Mouse (Mus musculus): Measurements from ENCODE around the gene Anks4b. TPM values are rescaled to one million over a fixed set of nuclear protein-coding genes. Genes with fewer than 3 reads are reported as not detected.

Anks4b gene
- polyA plus RNA-seq, 1 experiment from 2014 or later = 0.06 TPM

- no peak overlapping the region for H3K4me2 ChIP-seq
- ATAC-seq (ENCODE audit: insufficient number of reproducible peaks, insufficient read depth, low FRiP score, low TSS enrichment, low read depth) = no peak
- H3K4me1 ChIP-seq = peaks cover 33% of the 10 kb centered on the region
- no peak overlapping the region for H3K9ac ChIP-seq
- H3K9me3 ChIP-seq = no peaks in the 10 kb centered on the region
- no peaks in the 10 kb centered on the region for H3K27me3 ChIP-seq
- H3K4me3 ChIP-seq = no peak overlapping the region
- no peaks in the 10 kb centered on the region for H3K36me3 ChIP-seq
- H3K27ac ChIP-seq = no peak overlapping the region
- 22% methylated on average over 4 of the region's 4 CpGs for WGBS
Observed at GRCm38 (mm10) chr7:120158121-120158613, 15.5 kb upstream of the Anks4b start.

GRCm38 (mm10) chr7:120163581-120164251 lies 9.9 kb upstream of the Anks4b start:
- no peak overlapping the region for H3K4me3 ChIP-seq
- H3K4me1 ChIP-seq = peaks cover 6% of the 10 kb centered on the region
- H3K27me3 ChIP-seq = no peaks in the 10 kb centered on the region
- no peak overlapping the region for H3K27ac ChIP-seq
- H3K4me2 ChIP-seq = no peak overlapping the region
- H3K36me3 ChIP-seq = no peaks in the 10 kb centered on the region
- no peak for ATAC-seq (ENCODE audit: insufficient number of reproducible peaks, insufficient read depth, low FRiP score, low TSS enrichment, low read depth)
- H3K9ac ChIP-seq = no peak overlapping the region
- 87% methylated on average over 11 of the region's 11 CpGs for WGBS
- no peaks in the 10 kb centered on the region for H3K9me3 ChIP-seq

- H3K9ac ChIP-seq = no peak overlapping the region
- H3K27me3 ChIP-seq = no peaks in the 10 kb centered on the region
- H3K36me3 ChIP-seq = no peaks in the 10 kb centered on the region
- WGBS = 83% methylated on average over 1 of the region's 1 CpGs
- no peak overlapping the region for H3K4me3 ChIP-seq
- no peaks in the 10 kb centered on the region for H3K4me1 ChIP-seq
- H3K4me2 ChIP-seq = no peak overlapping the region
- ATAC-seq (ENCODE audit: insufficient number of reproducible peaks, insufficient read depth, low FRiP score, low TSS enrichment, low read depth) = no peak
- no peak overlapping the region for H3K27ac ChIP-seq
- H3K9me3 ChIP-seq = no peaks in the 10 kb centered on the region
Observed at GRCm38 (mm10) chr7:120172188-120172700, 1.4 kb upstream of the Anks4b start.

DNA sequence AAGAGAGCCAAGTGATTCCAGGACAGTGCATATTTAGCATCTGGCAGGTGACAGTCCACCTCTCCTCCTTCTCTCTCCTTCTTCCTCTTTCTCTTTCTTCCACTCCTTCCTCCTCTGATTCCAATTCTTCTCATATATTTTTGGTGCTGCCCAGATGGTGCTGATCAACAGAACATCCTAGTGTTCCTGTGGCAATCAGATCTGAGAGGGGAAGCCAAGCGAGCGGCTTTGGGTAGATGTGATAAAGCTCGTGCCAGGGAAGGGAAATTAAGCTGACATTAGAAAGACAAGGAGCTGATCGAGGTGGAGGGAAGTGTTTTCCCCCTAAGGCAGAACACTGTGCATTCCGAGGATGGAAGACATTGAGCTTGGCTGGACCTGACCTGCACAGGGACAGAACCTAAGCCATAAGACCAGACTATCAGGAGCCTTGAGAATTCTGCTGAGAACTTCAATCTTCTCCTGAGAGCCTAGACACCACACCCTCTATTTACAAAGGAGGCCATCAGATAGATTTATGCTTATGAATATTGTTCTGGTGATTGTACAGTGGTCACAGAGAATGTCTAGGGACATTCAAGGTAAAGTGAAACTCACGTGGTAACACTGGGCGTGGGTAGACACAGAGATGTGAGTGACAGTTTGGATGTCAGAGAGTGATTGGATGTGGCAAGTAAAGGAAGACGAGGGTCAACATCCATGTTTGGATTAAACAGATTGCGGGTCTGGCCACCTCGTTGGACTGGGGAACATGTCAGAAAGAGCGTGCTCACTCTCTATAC lies 1.3 kb downstream of the Anks4b start:
- H3K27ac ChIP-seq = no peak overlapping the region
- no peak for ATAC-seq (ENCODE audit: insufficient number of reproducible peaks, insufficient read depth, low FRiP score, low TSS enrichment, low read depth)
- WGBS = 70% methylated on average over 11 of the region's 11 CpGs
- H3K4me3 ChIP-seq = no peak overlapping the region
- no peak overlapping the region for H3K9ac ChIP-seq
- no peaks in the 10 kb centered on the region for H3K9me3 ChIP-seq
- no peaks in the 10 kb centered on the region for H3K36me3 ChIP-seq
- H3K4me1 ChIP-seq = peaks cover 10% of the 10 kb centered on the region
- H3K27me3 ChIP-seq = no peaks in the 10 kb centered on the region
- no peak overlapping the region for H3K4me2 ChIP-seq

DNA sequence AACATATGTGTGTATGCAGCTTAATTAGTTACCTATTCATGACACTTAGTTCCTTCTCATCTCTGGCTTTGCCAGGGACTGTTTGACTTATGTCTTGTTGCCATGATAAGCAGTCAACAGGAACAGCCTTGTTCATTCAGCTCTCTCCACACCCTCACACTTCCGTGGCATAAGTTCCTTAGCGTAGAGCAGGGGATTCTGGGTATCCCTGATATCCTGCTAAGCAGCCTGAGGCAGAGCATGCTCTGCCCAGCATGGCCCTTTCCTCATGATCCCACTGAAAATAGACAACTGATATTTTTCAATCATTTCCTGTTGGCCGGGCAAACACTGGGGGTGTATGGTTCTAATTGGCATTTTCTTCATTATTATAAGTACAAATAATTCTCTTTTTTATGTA lies 4.0 kb downstream of the Anks4b start:
- no peak overlapping the region for H3K4me2 ChIP-seq
- H3K4me3 ChIP-seq = no peak overlapping the region
- peaks cover 10% of the 10 kb centered on the region for H3K4me1 ChIP-seq
- no peak for ATAC-seq (ENCODE audit: insufficient number of reproducible peaks, insufficient read depth, low FRiP score, low TSS enrichment, low read depth)
- no peak overlapping the region for H3K9ac ChIP-seq
- H3K36me3 ChIP-seq = no peaks in the 10 kb centered on the region
- H3K27me3 ChIP-seq = no peaks in the 10 kb centered on the region
- H3K27ac ChIP-seq = no peak overlapping the region
- 80% methylated on average over 3 of the region's 3 CpGs for WGBS
- H3K9me3 ChIP-seq = no peaks in the 10 kb centered on the region

DNA sequence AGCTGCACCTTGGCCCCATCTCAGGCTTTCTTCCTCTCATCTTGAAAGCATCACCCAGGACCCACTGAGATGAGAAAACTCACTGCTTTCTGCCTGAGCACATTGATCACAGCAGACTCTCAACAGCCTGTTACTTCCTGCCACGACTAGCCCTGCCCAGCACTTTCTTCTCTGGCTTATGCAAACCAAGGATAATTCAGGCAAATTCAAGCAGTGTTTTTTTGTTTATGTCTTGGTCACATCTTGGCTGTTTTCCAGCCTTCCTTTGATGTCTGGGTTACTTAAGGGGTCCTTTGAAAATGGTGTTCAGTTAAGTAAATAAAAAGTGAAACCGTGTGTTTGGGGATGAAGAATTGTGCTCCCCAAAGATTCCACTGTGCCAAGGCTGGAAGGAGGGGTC lies 5.3 kb downstream of the Anks4b start:
- Histone ChIP-seq H3K36me3 (no peaks in the 10 kb centered on the region), H3K27ac (no peak overlapping the region; the same call in 1 of the 2 replicates), H3K4me2 (no peak overlapping the region), H3K4me3 (no peak overlapping the region), H3K27me3 (no peaks in the 10 kb centered on the region), H3K4me1 (peaks cover 10% of the 10 kb centered on the region), H3K9ac (no peak overlapping the region), H3K9me3 (no peaks in the 10 kb centered on the region)
- no peak for ATAC-seq (ENCODE audit: insufficient number of reproducible peaks, insufficient read depth, low FRiP score, low TSS enrichment, low read depth)
- WGBS = 11% methylated on average over 2 of the region's 2 CpGs

DNA sequence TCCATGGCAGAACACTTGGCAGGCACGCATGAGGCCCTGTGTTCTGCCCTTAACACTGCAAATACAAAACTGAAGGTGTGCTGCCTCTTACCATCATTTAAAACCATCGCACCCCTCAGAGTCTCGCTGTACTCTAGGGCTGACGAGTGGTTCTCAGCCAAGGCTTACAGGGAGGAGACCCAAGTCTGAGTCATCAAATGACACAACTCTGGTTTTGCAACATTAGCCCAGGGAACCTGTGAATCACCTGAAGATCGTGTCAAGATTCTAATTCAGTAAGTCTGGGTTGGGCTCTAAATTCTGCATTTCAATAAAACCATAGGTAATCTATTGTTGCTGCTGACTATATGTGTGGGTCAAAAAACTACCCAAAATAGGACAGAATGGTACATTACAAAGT lies 6.9 kb downstream of the Anks4b start:
- Histone ChIP-seq H3K9ac (no peak overlapping the region), H3K36me3 (no peaks in the 10 kb centered on the region), H3K4me3 (no peak overlapping the region), H3K27me3 (no peaks in the 10 kb centered on the region), H3K27ac (no peak overlapping the region), H3K4me2 (no peak overlapping the region), H3K9me3 (no peaks in the 10 kb centered on the region), H3K4me1 (peaks cover 10% of the 10 kb centered on the region)
- 84% methylated on average over 5 of the region's 5 CpGs for WGBS
- ATAC-seq (ENCODE audit: insufficient number of reproducible peaks, insufficient read depth, low FRiP score, low TSS enrichment, low read depth) = no peak

DNA sequence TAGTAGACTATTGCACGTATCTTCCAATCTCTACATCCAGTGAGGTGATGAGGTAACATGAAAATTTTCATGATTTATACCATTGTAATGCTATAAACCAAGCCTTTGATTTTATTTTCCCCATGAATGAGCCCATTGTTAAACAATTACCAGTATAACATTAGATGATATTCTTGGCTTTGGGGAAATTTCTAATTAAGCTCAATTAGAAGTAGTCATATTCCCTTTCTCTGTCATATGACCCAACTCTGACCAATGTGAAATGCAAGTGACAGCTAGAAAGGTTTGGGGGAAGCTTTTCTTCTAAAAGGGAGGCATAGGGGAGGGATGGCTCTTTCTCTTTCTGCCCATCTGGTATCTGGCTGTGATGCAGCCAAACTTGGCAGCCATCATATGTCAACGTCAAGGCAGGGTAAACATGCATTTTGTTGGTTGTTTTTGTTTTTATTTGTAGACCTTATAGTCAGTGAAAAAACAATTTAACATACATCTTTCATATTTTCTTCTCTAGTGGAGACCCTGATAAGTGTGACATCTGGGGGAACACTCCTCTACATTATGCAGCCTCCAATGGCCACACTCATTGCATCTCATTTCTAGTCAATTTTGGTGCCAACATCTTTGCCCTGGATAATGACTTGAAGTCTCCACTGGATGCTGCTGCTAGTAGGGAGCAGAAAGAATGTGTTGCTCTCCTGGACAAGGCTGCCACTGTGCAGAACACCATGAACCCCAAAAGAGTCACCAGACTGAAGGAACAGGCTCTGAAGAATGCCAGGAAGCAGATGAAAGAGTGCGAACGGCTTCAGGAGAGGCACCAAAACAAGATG lies 8.0 kb downstream of the Anks4b start:
- H3K9ac ChIP-seq = no peak overlapping the region
- ATAC-seq (ENCODE audit: insufficient number of reproducible peaks, insufficient read depth, low FRiP score, low TSS enrichment, low read depth) = no peak
- H3K9me3 ChIP-seq = no peaks in the 10 kb centered on the region
- 94% methylated on average over 4 of the region's 4 CpGs for WGBS
- no peak overlapping the region for H3K27ac ChIP-seq
- H3K4me3 ChIP-seq = no peak overlapping the region
- H3K4me2 ChIP-seq = no peak overlapping the region
- H3K4me1 ChIP-seq = peaks cover 10% of the 10 kb centered on the region
- H3K36me3 ChIP-seq = no peaks in the 10 kb centered on the region
- no peaks in the 10 kb centered on the region for H3K27me3 ChIP-seq

GRCm38 (mm10) chr7:120182891-120183290 lies 9.2 kb downstream of the Anks4b start:
- Histone ChIP-seq H3K27me3 (no peaks in the 10 kb centered on the region), H3K4me3 (no peak overlapping the region), H3K9me3 (no peaks in the 10 kb centered on the region), H3K36me3 (no peaks in the 10 kb centered on the region), H3K4me1 (peaks cover 10% of the 10 kb centered on the region), H3K4me2 (no peak overlapping the region), H3K9ac (no peak overlapping the region), H3K27ac (no peak overlapping the region)
- no peak for ATAC-seq (ENCODE audit: insufficient number of reproducible peaks, insufficient read depth, low FRiP score, low TSS enrichment, low read depth)

GRCm38 (mm10) chr7:120188946-120189345 lies 15.3 kb downstream of the Anks4b start:
- H3K4me1 ChIP-seq = peaks cover 18% of the 10 kb centered on the region
- no peaks in the 10 kb centered on the region for H3K36me3 ChIP-seq
- ATAC-seq (ENCODE audit: insufficient number of reproducible peaks, insufficient read depth, low FRiP score, low TSS enrichment, low read depth) = no peak
- no peak overlapping the region for H3K4me2 ChIP-seq
- no peak overlapping the region for H3K9ac ChIP-seq
- H3K27me3 ChIP-seq = no peaks in the 10 kb centered on the region
- WGBS = 86% methylated on average over 5 of the region's 5 CpGs
- H3K27ac ChIP-seq = no peak overlapping the region
- H3K9me3 ChIP-seq = no peaks in the 10 kb centered on the region
- no peak overlapping the region for H3K4me3 ChIP-seq

- ATAC-seq (ENCODE audit: insufficient number of reproducible peaks, insufficient read depth, low FRiP score, low TSS enrichment, low read depth) = no peak
- H3K27ac ChIP-seq = no peak overlapping the region
- H3K4me3 ChIP-seq = no peak overlapping the region
- no peaks in the 10 kb centered on the region for H3K9me3 ChIP-seq
- peaks cover 18% of the 10 kb centered on the region for H3K4me1 ChIP-seq
- no peaks in the 10 kb centered on the region for H3K36me3 ChIP-seq
- no peak overlapping the region for H3K9ac ChIP-seq
- no peak overlapping the region for H3K4me2 ChIP-seq
- no peaks in the 10 kb centered on the region for H3K27me3 ChIP-seq
- 56% methylated on average over 8 of the region's 8 CpGs for WGBS
Observed at GRCm38 (mm10) chr7:120189369-120190149, 15.9 kb downstream of the Anks4b start.
